Mouse (Mus musculus): ENCODE data around the gene Rab34. TPM values are rescaled to one million over a fixed set of nuclear protein-coding genes. Genes with fewer than 3 reads are reported as not detected.
"Not testable (repeated sequence)": the region's sequence is repeated elsewhere in the genome, so short reads cannot be mapped to it uniquely, and the experiment has no call there.

Rab34 gene
- polyA plus RNA-seq, 1 experiment from 2014 or later, result 61.5 TPM

GRCm38 (mm10) chr11:78182961-78183844, 5.0 kb upstream of the Rab34 start, which contains the start of gene Rpl23a:
Gene Rpl23a (minus strand): TSS chr11:78183584.
- H3K4me3 ChIP-seq (ENCODE audit: low read depth, low read length), result peak within 1 kb of the TSS; percentile 91
- ATAC-seq (ENCODE audit: low read depth), result peak; percentile 91
- peaks cover 24% of the 10 kb centered on the region for H3K36me3 ChIP-seq (ENCODE audit: control insufficient read depth, insufficient read depth, low read length)
- H3K27ac ChIP-seq (ENCODE audit: low read depth, low read length), result peak within 1 kb of the TSS; percentile 93
- peak within 1 kb of the TSS; percentile 71 for H3K4me2 ChIP-seq (ENCODE audit: low read depth, low read length)
- H3K9ac ChIP-seq (replicated peaks; ENCODE audit: low read depth, low read length), result peak within 1 kb of the TSS; percentile 92
- H3K9me3 ChIP-seq (ENCODE audit: control insufficient read depth, low read length), result no peaks in the 10 kb centered on the region
- H3K27me3 ChIP-seq (ENCODE audit: control insufficient read depth, insufficient read depth, low read length), result no peaks in the 10 kb centered on the region
- WGBS, result under 1% methylated on average over 38 of the region's 38 CpGs
- peaks cover 22% of the 10 kb centered on the region for H3K4me1 ChIP-seq (ENCODE audit: control insufficient read depth, insufficient read depth, low read length)

GRCm38 (mm10) chr11:78183884-78184514, 4.2 kb upstream of the Rab34 start:
- ATAC-seq (ENCODE audit: low read depth), result no peak
- Histone ChIP-seq H3K36me3 (ENCODE audit: control insufficient read depth, insufficient read depth, low read length) (peaks cover 24% of the 10 kb centered on the region), H3K27me3 (ENCODE audit: control insufficient read depth, insufficient read depth, low read length) (no peaks in the 10 kb centered on the region), H3K27ac (ENCODE audit: low read depth, low read length) (no peak overlapping the region; the same call in 1 of the 2 replicates), H3K4me3 (ENCODE audit: low read depth, low read length) (peak overlapping the region; percentile 91; the same call in 1 of the 2 replicates), H3K4me2 (ENCODE audit: low read depth, low read length) (peak overlapping the region; percentile 71), H3K9me3 (ENCODE audit: control insufficient read depth, low read length) (no peaks in the 10 kb centered on the region), H3K4me1 (ENCODE audit: control insufficient read depth, insufficient read depth, low read length) (peaks cover 19% of the 10 kb centered on the region), H3K9ac (replicated peaks; ENCODE audit: low read depth, low read length) (peak overlapping the region; percentile 92; the same call in 1 of the 2 replicates)
- 51% methylated on average over 10 of the region's 10 CpGs for WGBS

GRCm38 (mm10) chr11:78184702-78185101, 3.5 kb upstream of the Rab34 start:
- H3K9me3 ChIP-seq (ENCODE audit: control insufficient read depth, low read length); H3K27ac ChIP-seq (ENCODE audit: low read depth, low read length); ATAC-seq (ENCODE audit: low read depth); H3K4me2 ChIP-seq (ENCODE audit: low read depth, low read length); H3K9ac ChIP-seq (replicated peaks; ENCODE audit: low read depth, low read length); H3K27me3 ChIP-seq (ENCODE audit: control insufficient read depth, insufficient read depth, low read length); H3K4me3 ChIP-seq (ENCODE audit: low read depth, low read length): not testable (repeated sequence)
- Histone ChIP-seq H3K36me3 (ENCODE audit: control insufficient read depth, insufficient read depth, low read length) (peaks cover 18% of the 10 kb centered on the region), H3K4me1 (ENCODE audit: control insufficient read depth, insufficient read depth, low read length) (peaks cover 12% of the 10 kb centered on the region; the same call in 1 of the 2 replicates)
- WGBS, result 92% methylated on average over 6 of the region's 6 CpGs

- peak overlapping the region; percentile 69 for H3K4me3 ChIP-seq (ENCODE audit: low read depth, low read length)
- H3K4me2 ChIP-seq (ENCODE audit: low read depth, low read length), result peak overlapping the region; percentile 42
- no peaks in the 10 kb centered on the region for H3K27me3 ChIP-seq (ENCODE audit: control insufficient read depth, insufficient read depth, low read length)
- H3K4me1 ChIP-seq (ENCODE audit: control insufficient read depth, insufficient read depth, low read length), result peaks cover 4% of the 10 kb centered on the region; the same call in 1 of the 2 replicates
- WGBS, result under 1% methylated on average over 40 of the region's 42 CpGs
- H3K9ac ChIP-seq (replicated peaks; ENCODE audit: low read depth, low read length), result peak overlapping the region; percentile 84
- peak; percentile 85 for ATAC-seq (ENCODE audit: low read depth)
- H3K9me3 ChIP-seq (ENCODE audit: control insufficient read depth, low read length), result no peaks in the 10 kb centered on the region
- peaks cover 12% of the 10 kb centered on the region; the same call in 1 of the 2 replicates for H3K36me3 ChIP-seq (ENCODE audit: control insufficient read depth, insufficient read depth, low read length)
- peak overlapping the region; percentile 94 for H3K27ac ChIP-seq (ENCODE audit: low read depth, low read length)
Measured at GRCm38 (mm10) chr11:78189234-78190040, 1.2 kb downstream of the Rab34 start.

- no peak for ATAC-seq (ENCODE audit: low read depth)
- H3K27me3 ChIP-seq (ENCODE audit: control insufficient read depth, insufficient read depth, low read length), result no peaks in the 10 kb centered on the region
- no peaks in the 10 kb centered on the region for H3K9me3 ChIP-seq (ENCODE audit: control insufficient read depth, low read length)
- peaks cover 4% of the 10 kb centered on the region; the same call in 1 of the 2 replicates for H3K4me1 ChIP-seq (ENCODE audit: control insufficient read depth, insufficient read depth, low read length)
- H3K36me3 ChIP-seq (ENCODE audit: control insufficient read depth, insufficient read depth, low read length), result peaks cover 12% of the 10 kb centered on the region; the same call in 1 of the 2 replicates
- WGBS, result 75% methylated on average over 6 of the region's 6 CpGs
- H3K4me2 ChIP-seq (ENCODE audit: low read depth, low read length), result peak overlapping the region; percentile 42
- H3K9ac ChIP-seq (replicated peaks; ENCODE audit: low read depth, low read length), result no peak overlapping the region
- peak overlapping the region; percentile 94 for H3K27ac ChIP-seq (ENCODE audit: low read depth, low read length)
- H3K4me3 ChIP-seq (ENCODE audit: low read depth, low read length), result peak overlapping the region; percentile 69
Measured at GRCm38 (mm10) chr11:78190041-78190440, 1.8 kb downstream of the Rab34 start.

GRCm38 (mm10) chr11:78193113-78193512, 4.9 kb downstream of the Rab34 start, which contains the start of gene Proca1:
Gene Proca1 (plus strand): TSS chr11:78193392.
- Histone ChIP-seq H3K27ac (ENCODE audit: low read depth, low read length) (no peak within 1 kb of the TSS), H3K4me3 (ENCODE audit: low read depth, low read length) (no peak within 1 kb of the TSS), H3K27me3 (ENCODE audit: control insufficient read depth, insufficient read depth, low read length) (no peaks in the 10 kb centered on the region), H3K9me3 (ENCODE audit: control insufficient read depth, low read length) (no peaks in the 10 kb centered on the region), H3K9ac (replicated peaks; ENCODE audit: low read depth, low read length) (no peak within 1 kb of the TSS), H3K4me2 (ENCODE audit: low read depth, low read length) (peak within 1 kb of the TSS; percentile 28; the same call in 1 of the 2 replicates), H3K36me3 (ENCODE audit: control insufficient read depth, insufficient read depth, low read length) (peaks cover 12% of the 10 kb centered on the region; the same call in 1 of the 2 replicates), H3K4me1 (ENCODE audit: control insufficient read depth, insufficient read depth, low read length) (peaks cover 4% of the 10 kb centered on the region; the same call in 1 of the 2 replicates)
- no peak for ATAC-seq (ENCODE audit: low read depth)
- WGBS, result 88% methylated on average over 1 of the region's 1 CpGs

- peak; percentile 32; the same call in 1 of the 2 replicates for ATAC-seq (ENCODE audit: low read depth)
- WGBS, result 7% methylated on average over 30 of the region's 30 CpGs
Measured at GRCm38 (mm10) chr11:78194411-78195100, 6.3 kb downstream of the Rab34 start.

More at GRCm38 (mm10) chr11:78194411-78195100, 6.3 kb downstream of the Rab34 start:
- H3K4me3 ChIP-seq (ENCODE audit: low read depth, low read length), result peak overlapping the region; percentile 18
- H3K36me3 ChIP-seq (ENCODE audit: control insufficient read depth, insufficient read depth, low read length), result peaks cover 12% of the 10 kb centered on the region; the same call in 1 of the 2 replicates
- no peaks in the 10 kb centered on the region for H3K9me3 ChIP-seq (ENCODE audit: control insufficient read depth, low read length)
- peaks cover 4% of the 10 kb centered on the region; the same call in 1 of the 2 replicates for H3K4me1 ChIP-seq (ENCODE audit: control insufficient read depth, insufficient read depth, low read length)
- no peak overlapping the region for H3K9ac ChIP-seq (replicated peaks; ENCODE audit: low read depth, low read length)
- H3K4me2 ChIP-seq (ENCODE audit: low read depth, low read length), result peak overlapping the region; percentile 28
- H3K27me3 ChIP-seq (ENCODE audit: control insufficient read depth, insufficient read depth, low read length), result no peaks in the 10 kb centered on the region
- no peak overlapping the region for H3K27ac ChIP-seq (ENCODE audit: low read depth, low read length)

Measured in neural tube, embryonic 14.5 days (tissue).